Mouse (Mus musculus): Measurements from ENCODE around the gene Slc22a23. TPM values are rescaled to one million over a fixed set of nuclear protein-coding genes. Genes with fewer than 3 reads are reported as not detected.

Slc22a23 gene
- polyA plus RNA-seq, 1 experiment from 2014 or later, result 14.9 TPM

- H3K4me2 ChIP-seq (ENCODE audit: low read length), result no peak overlapping the region
- H3K4me1 ChIP-seq (ENCODE audit: control insufficient read depth, insufficient read depth, low read depth, low read length), result peaks cover 17% of the 10 kb centered on the region
- H3K36me3 ChIP-seq (ENCODE audit: control insufficient read depth, insufficient read depth, low read length), result no peaks in the 10 kb centered on the region
- no peak overlapping the region for H3K4me3 ChIP-seq (ENCODE audit: low read length)
- no peaks in the 10 kb centered on the region for H3K9me3 ChIP-seq (ENCODE audit: control insufficient read depth, low read length)
- 91% methylated on average over 5 of the region's 5 CpGs for WGBS
- H3K27ac ChIP-seq (ENCODE audit: low read depth, low read length), result no peak overlapping the region
- no peak for ATAC-seq
- H3K27me3 ChIP-seq (replicated peaks; ENCODE audit: control insufficient read depth, insufficient read depth, low read length), result no peaks in the 10 kb centered on the region
- no peak overlapping the region for H3K9ac ChIP-seq (ENCODE audit: low read depth, low read length)
Measured at GRCm38 (mm10) chr13:34270886-34271602, 73.9 kb downstream of the Slc22a23 start.

GRCm38 (mm10) chr13:34269376-34269991, 75.5 kb downstream of the Slc22a23 start:
- ATAC-seq, result peak; percentile 74
- no peaks in the 10 kb centered on the region for H3K27me3 ChIP-seq (replicated peaks; ENCODE audit: control insufficient read depth, insufficient read depth, low read length)
- H3K36me3 ChIP-seq (ENCODE audit: control insufficient read depth, insufficient read depth, low read length), result no peaks in the 10 kb centered on the region
- no peak overlapping the region for H3K9ac ChIP-seq (ENCODE audit: low read depth, low read length)
- peak overlapping the region; percentile 61 for H3K27ac ChIP-seq (ENCODE audit: low read depth, low read length)
- peaks cover 17% of the 10 kb centered on the region for H3K4me1 ChIP-seq (ENCODE audit: control insufficient read depth, insufficient read depth, low read depth, low read length)
- no peak overlapping the region for H3K4me3 ChIP-seq (ENCODE audit: low read length)
- H3K4me2 ChIP-seq (ENCODE audit: low read length), result no peak overlapping the region
- 38% methylated on average over 2 of the region's 2 CpGs for WGBS
- H3K9me3 ChIP-seq (ENCODE audit: control insufficient read depth, low read length), result no peaks in the 10 kb centered on the region

- H3K27ac ChIP-seq (ENCODE audit: low read depth, low read length), result no peak overlapping the region
- H3K27me3 ChIP-seq (replicated peaks; ENCODE audit: control insufficient read depth, insufficient read depth, low read length), result no peaks in the 10 kb centered on the region
- H3K36me3 ChIP-seq (ENCODE audit: control insufficient read depth, insufficient read depth, low read length), result no peaks in the 10 kb centered on the region
- H3K4me1 ChIP-seq (ENCODE audit: control insufficient read depth, insufficient read depth, low read depth, low read length), result peaks cover 13% of the 10 kb centered on the region
- no peak overlapping the region for H3K4me2 ChIP-seq (ENCODE audit: low read length)
- no peak overlapping the region for H3K4me3 ChIP-seq (ENCODE audit: low read length)
- no peak overlapping the region for H3K9ac ChIP-seq (ENCODE audit: low read depth, low read length)
- H3K9me3 ChIP-seq (ENCODE audit: control insufficient read depth, low read length), result no peaks in the 10 kb centered on the region
- 80% methylated on average over 8 of the region's 8 CpGs for WGBS
- no peak for ATAC-seq
Measured at GRCm38 (mm10) chr13:34266942-34267660, 77.9 kb downstream of the Slc22a23 start.

- Histone ChIP-seq H3K36me3 (ENCODE audit: control insufficient read depth, insufficient read depth, low read length) (no peaks in the 10 kb centered on the region), H3K4me3 (ENCODE audit: low read length) (no peak overlapping the region), H3K27ac (ENCODE audit: low read depth, low read length) (no peak overlapping the region), H3K27me3 (replicated peaks; ENCODE audit: control insufficient read depth, insufficient read depth, low read length) (no peaks in the 10 kb centered on the region), H3K4me2 (ENCODE audit: low read length) (no peak overlapping the region), H3K4me1 (ENCODE audit: control insufficient read depth, insufficient read depth, low read depth, low read length) (peaks cover 4% of the 10 kb centered on the region), H3K9me3 (ENCODE audit: control insufficient read depth, low read length) (no peaks in the 10 kb centered on the region), H3K9ac (ENCODE audit: low read depth, low read length) (no peak overlapping the region)
- no peak for ATAC-seq
- 95% methylated on average over 8 of the region's 8 CpGs for WGBS
Measured at GRCm38 (mm10) chr13:34266067-34266466, 78.9 kb downstream of the Slc22a23 start.

GRCm38 (mm10) chr13:34265576-34265975, 79.4 kb downstream of the Slc22a23 start:
- Histone ChIP-seq H3K27me3 (replicated peaks; ENCODE audit: control insufficient read depth, insufficient read depth, low read length) (no peaks in the 10 kb centered on the region), H3K36me3 (ENCODE audit: control insufficient read depth, insufficient read depth, low read length) (no peaks in the 10 kb centered on the region), H3K4me2 (ENCODE audit: low read length) (no peak overlapping the region), H3K27ac (ENCODE audit: low read depth, low read length) (no peak overlapping the region), H3K9me3 (ENCODE audit: control insufficient read depth, low read length) (no peaks in the 10 kb centered on the region), H3K9ac (ENCODE audit: low read depth, low read length) (no peak overlapping the region), H3K4me3 (ENCODE audit: low read length) (no peak overlapping the region), H3K4me1 (ENCODE audit: control insufficient read depth, insufficient read depth, low read depth, low read length) (peaks cover 4% of the 10 kb centered on the region)
- no peak for ATAC-seq
- 72% methylated on average over 5 of the region's 5 CpGs for WGBS

- H3K9me3 ChIP-seq (ENCODE audit: control insufficient read depth, low read length), result no peaks in the 10 kb centered on the region
- H3K36me3 ChIP-seq (ENCODE audit: control insufficient read depth, insufficient read depth, low read length), result no peaks in the 10 kb centered on the region
- H3K9ac ChIP-seq (ENCODE audit: low read depth, low read length), result no peak overlapping the region
- no peak overlapping the region for H3K4me2 ChIP-seq (ENCODE audit: low read length)
- no peak overlapping the region for H3K4me3 ChIP-seq (ENCODE audit: low read length)
- WGBS, result 96% methylated on average over 3 of the region's 3 CpGs
- peaks cover 4% of the 10 kb centered on the region for H3K4me1 ChIP-seq (ENCODE audit: control insufficient read depth, insufficient read depth, low read depth, low read length)
- ATAC-seq, result no peak
- H3K27ac ChIP-seq (ENCODE audit: low read depth, low read length), result no peak overlapping the region
- H3K27me3 ChIP-seq (replicated peaks; ENCODE audit: control insufficient read depth, insufficient read depth, low read length), result no peaks in the 10 kb centered on the region
Measured at GRCm38 (mm10) chr13:34265022-34265565, 79.9 kb downstream of the Slc22a23 start.

GRCm38 (mm10) chr13:34264508-34264907, 80.5 kb downstream of the Slc22a23 start:
- no peak for ATAC-seq
- 66% methylated on average over 2 of the region's 2 CpGs for WGBS
- Histone ChIP-seq H3K9me3 (ENCODE audit: control insufficient read depth, low read length) (no peaks in the 10 kb centered on the region), H3K27me3 (replicated peaks; ENCODE audit: control insufficient read depth, insufficient read depth, low read length) (no peaks in the 10 kb centered on the region), H3K4me3 (ENCODE audit: low read length) (no peak overlapping the region), H3K4me2 (ENCODE audit: low read length) (no peak overlapping the region), H3K4me1 (ENCODE audit: control insufficient read depth, insufficient read depth, low read depth, low read length) (peaks cover 4% of the 10 kb centered on the region), H3K36me3 (ENCODE audit: control insufficient read depth, insufficient read depth, low read length) (no peaks in the 10 kb centered on the region), H3K27ac (ENCODE audit: low read depth, low read length) (no peak overlapping the region), H3K9ac (ENCODE audit: low read depth, low read length) (no peak overlapping the region)

GRCm38 (mm10) chr13:34258765-34259164, 86.2 kb downstream of the Slc22a23 start:
- 91% methylated on average over 3 of the region's 3 CpGs for WGBS
- no peaks in the 10 kb centered on the region; the same call in 1 of the 2 replicates for H3K4me1 ChIP-seq (ENCODE audit: control insufficient read depth, insufficient read depth, low read depth, low read length)

GRCm38 (mm10) chr13:34257177-34257576, 87.8 kb downstream of the Slc22a23 start:
- ATAC-seq, result no peak
- H3K4me3 ChIP-seq (ENCODE audit: low read length), result no peak overlapping the region
- no peaks in the 10 kb centered on the region for H3K27me3 ChIP-seq (replicated peaks; ENCODE audit: control insufficient read depth, insufficient read depth, low read length)
- no peak overlapping the region for H3K4me2 ChIP-seq (ENCODE audit: low read length)
- WGBS, result 87% methylated on average over 7 of the region's 7 CpGs
- no peak overlapping the region for H3K27ac ChIP-seq (ENCODE audit: low read depth, low read length)
- no peaks in the 10 kb centered on the region for H3K9me3 ChIP-seq (ENCODE audit: control insufficient read depth, low read length)
- no peak overlapping the region for H3K9ac ChIP-seq (ENCODE audit: low read depth, low read length)
- H3K36me3 ChIP-seq (ENCODE audit: control insufficient read depth, insufficient read depth, low read length), result no peaks in the 10 kb centered on the region
- H3K4me1 ChIP-seq (ENCODE audit: control insufficient read depth, insufficient read depth, low read depth, low read length), result no peaks in the 10 kb centered on the region; the same call in 1 of the 2 replicates

More at GRCm38 (mm10) chr13:34258765-34259164, 86.2 kb downstream of the Slc22a23 start:
- Histone ChIP-seq H3K27ac (ENCODE audit: low read depth, low read length) (no peak overlapping the region), H3K27me3 (replicated peaks; ENCODE audit: control insufficient read depth, insufficient read depth, low read length) (no peaks in the 10 kb centered on the region), H3K9ac (ENCODE audit: low read depth, low read length) (no peak overlapping the region), H3K4me2 (ENCODE audit: low read length) (no peak overlapping the region), H3K36me3 (ENCODE audit: control insufficient read depth, insufficient read depth, low read length) (no peaks in the 10 kb centered on the region), H3K4me3 (ENCODE audit: low read length) (no peak overlapping the region), H3K9me3 (ENCODE audit: control insufficient read depth, low read length) (no peaks in the 10 kb centered on the region)
- no peak for ATAC-seq

All from hindbrain, embryonic 16.5 days (tissue).